Mouse (Mus musculus): ENCODE data around the gene Sox10.

Sox10 gene

GRCm38 (mm10) chr15:79124331-79124875, 40.6 kb downstream of the Sox10 start:
- DNase-seq (ENCODE audit: low read depth, low spot score), result no peak

GRCm38 (mm10) chr15:79123751-79124150, 41.3 kb downstream of the Sox10 start:
- DNase-seq (ENCODE audit: low read depth, low spot score), result no peak

DNA sequence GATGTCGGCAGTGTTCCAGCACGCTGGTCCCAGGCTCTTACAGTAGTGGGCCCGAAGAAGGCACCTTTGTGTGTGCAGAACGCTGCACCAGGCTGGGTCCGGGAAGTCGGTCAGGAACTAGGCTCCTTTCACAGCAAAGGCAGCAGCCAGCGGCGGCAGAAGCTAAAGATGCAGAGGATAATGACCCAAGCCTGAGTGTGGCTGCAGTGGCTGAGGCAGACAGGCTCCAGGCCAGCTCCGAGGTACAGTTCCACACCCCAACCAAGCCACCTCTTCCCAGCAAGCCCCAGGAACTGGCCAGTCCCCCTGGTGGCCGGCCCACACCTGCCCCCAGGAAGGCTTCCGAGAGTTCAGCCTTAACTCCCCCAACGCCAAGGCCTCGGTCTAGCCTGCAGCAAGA, 42.5 kb downstream of the Sox10 start:
- no peak for DNase-seq (ENCODE audit: low read depth, low spot score)

DNA sequence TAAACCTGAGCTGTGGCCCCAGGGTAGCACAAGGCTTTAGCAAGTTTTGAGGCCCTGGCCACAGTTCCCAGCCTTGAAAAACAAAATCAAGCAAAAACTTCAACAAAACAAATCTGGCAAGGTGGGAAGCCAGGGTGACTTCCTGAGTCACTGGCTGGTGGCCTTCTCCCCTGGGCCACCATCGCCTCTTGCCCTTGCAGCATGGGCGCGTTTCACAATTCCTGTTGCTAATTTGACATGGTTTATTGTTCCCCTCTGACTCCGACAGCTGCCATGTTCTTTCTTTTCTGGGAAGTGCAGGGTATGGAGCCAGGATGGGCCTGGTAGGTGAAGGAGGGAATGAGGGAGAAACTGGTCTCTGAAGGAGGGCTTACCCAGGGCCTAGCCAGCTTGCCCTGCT, 42.9 kb downstream of the Sox10 start:
- DNase-seq (ENCODE audit: low read depth, low spot score), result no peak

GRCm38 (mm10) chr15:79119491-79119890, 45.5 kb downstream of the Sox10 start:
- DNase-seq (ENCODE audit: low read depth, low spot score), result no peak

GRCm38 (mm10) chr15:79115276-79115675, 49.8 kb downstream of the Sox10 start:
- DNase-seq (ENCODE audit: low read depth, low spot score), result no peak

DNA sequence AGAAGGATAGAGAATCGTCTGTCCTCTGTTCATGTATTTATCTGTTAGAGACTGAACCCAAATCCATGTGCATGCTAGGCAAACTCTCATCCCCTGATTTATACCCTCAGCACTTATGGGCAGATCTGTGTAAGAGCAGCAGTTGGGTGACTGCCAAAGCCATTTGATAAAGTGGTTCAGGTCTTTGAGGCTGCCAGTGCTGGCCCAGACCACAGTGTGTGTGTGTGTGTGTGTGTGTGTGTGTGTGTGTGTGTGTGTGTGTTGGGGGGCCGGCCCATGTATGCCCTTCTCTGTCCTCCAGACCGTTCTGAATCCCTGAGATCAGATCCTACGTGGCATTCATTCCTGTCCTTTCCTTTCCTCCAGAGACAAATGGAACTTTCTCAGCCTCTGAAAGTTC, 53.3 kb downstream of the Sox10 start:
- no peak for DNase-seq (ENCODE audit: low read depth, low spot score)

GRCm38 (mm10) chr15:79110528-79110927, 54.5 kb downstream of the Sox10 start:
- DNase-seq (ENCODE audit: low read depth, low spot score), result no peak

DNA sequence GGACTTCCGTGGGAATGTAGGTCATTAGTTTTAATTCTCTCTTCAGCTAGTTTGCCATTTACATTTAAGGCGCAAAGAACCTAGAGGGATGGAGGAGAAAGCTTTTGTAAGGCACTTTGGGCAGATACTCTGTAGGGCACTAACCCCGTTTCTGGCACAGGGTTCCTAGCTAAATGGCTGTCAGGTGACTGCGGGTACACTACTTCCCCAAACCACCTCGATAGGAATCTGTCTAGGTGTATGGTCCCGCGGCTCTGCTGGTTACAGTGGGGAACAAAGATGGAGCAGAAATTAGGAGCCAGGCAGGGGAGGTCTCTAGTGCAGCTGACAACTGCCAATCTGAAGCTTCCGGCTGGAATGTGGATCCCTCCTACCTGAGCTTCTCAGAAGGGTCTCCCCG, 55.0 kb downstream of the Sox10 start:
- no peak for DNase-seq (ENCODE audit: low read depth, low spot score)

DNA sequence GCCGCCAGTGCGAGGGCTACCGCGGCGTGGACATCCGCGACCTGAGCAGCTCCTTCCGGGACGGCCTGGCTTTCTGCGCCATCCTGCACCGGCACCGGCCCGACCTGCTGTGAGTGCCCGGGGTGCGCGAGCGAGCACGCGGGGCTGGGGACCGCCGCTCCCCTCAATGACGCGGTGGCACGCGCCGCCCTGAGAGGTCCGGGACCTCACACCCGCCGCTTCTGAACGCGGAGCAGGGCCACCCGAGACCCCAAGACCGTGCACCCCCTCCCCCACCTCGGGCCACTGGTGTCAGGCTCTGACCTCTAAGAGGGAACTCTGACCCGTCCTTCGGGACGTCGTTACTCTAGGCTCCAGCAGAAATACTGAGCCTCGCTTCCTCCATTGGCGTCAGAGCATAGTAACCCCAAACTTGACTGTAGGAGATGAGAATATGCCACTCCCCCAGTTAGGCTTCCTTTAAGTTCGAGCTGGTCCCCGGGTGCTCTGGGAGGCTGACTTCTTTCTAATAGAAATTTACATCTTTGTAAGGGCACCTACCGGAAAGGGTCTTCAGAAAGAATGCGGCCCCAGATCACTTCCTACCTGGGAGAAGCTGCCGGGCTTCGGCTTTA, 55.6 kb downstream of the Sox10 start:
- DNase-seq (ENCODE audit: low read depth, low spot score), result no peak

- no peak for DNase-seq (ENCODE audit: low read depth, low spot score)
Observed at GRCm38 (mm10) chr15:79108421-79109320, 56.4 kb downstream of the Sox10 start, which contains the start of gene Micall1. Micall1 (plus strand) TSS chr15:79108898.

DNA sequence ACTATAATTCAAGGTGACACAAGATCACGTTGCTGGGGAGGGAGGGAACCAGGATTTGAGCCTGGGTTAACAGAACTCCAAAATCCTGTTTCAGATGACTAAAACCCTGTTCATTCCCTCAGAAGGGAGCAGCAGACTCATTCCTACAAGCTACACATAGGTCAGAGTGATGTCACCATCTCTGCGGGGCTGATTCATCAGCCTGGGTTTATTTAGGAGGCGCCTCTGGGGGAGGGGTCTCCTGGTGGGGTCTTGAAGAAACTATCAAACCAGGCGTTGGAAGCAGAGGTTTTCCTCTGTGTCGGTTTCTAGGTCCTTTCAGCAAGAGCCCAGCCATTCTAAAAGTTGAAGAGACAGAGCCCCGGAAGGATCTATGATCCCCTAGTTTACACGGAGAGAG, 57.1 kb downstream of the Sox10 start:
- DNase-seq (ENCODE audit: low read depth, low spot score), result no peak

DNA sequence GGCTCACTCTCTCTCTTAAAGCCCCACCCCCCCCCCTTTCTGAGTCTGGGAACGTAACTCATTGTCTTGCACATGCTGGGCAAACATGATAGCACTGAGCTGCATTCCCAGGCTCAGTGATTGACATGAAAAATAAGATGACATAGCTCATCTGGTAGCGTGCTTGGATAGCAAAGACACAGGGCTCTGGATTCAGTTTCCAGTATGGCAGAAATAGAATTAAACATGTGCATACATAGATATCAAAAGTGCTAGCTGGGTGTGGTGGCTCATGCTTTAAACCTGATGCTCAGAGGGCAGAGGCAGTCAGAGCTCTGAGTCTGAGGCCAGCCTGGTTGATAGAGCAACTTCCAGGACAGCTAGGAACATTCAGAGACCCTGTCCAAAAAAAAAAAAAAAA, 59.2 kb downstream of the Sox10 start:
- no peak for DNase-seq (ENCODE audit: low read depth, low spot score)

Measured in brain, embryonic 18.5 days (tissue).